Mouse (Mus musculus): ENCODE results near the gene Acot5. TPM values are rescaled to one million over a fixed set of nuclear protein-coding genes. Genes with fewer than 3 reads are reported as not detected.
"Not testable (repeated sequence)": the region's sequence is repeated elsewhere in the genome, so short reads cannot be mapped to it uniquely, and the experiment has no call there.

Acot5 gene
- polyA plus RNA-seq, 1 experiment = 0.15 TPM

- no peak for DNase-seq (ENCODE audit: low read depth, low spot score)
- 3% methylated on average over 41 of the region's 46 CpGs for WGBS
These were observed 15.3 kb upstream of the Acot5 start for GRCm38 (mm10) chr12:84053679-84054391.

- no peak for DNase-seq (ENCODE audit: low read depth, low spot score)
- WGBS = 6% methylated on average over 2 of the region's 2 CpGs
These were observed 8.2 kb upstream of the Acot5 start for GRCm38 (mm10) chr12:84060946-84061345.

- DNase-seq (ENCODE audit: low read depth, low spot score) = no peak
- 78% methylated on average over 20 of the region's 20 CpGs for WGBS
These were observed 6.8 kb upstream of the Acot5 start for GRCm38 (mm10) chr12:84062336-84062735.

- 77% methylated on average over 5 of the region's 5 CpGs for WGBS
- no peak for DNase-seq (ENCODE audit: low read depth, low spot score)
These were observed 5.9 kb upstream of the Acot5 start for GRCm38 (mm10) chr12:84063228-84063627.

GRCm38 (mm10) chr12:84063833-84064232, 5.3 kb upstream of the Acot5 start:
- DNase-seq (ENCODE audit: low read depth, low spot score) = no peak
- 73% methylated on average over 2 of the region's 2 CpGs for WGBS

- whole genome bisulfite sequencing = 75% methylated on average over 8 of the region's 8 CpGs
- DNase-seq (ENCODE audit: low read depth, low spot score) = no peak
These were observed 4.5 kb upstream of the Acot5 start for GRCm38 (mm10) chr12:84064621-84065020.

GRCm38 (mm10) chr12:84067752-84068151, 1.4 kb upstream of the Acot5 start:
- no peak for DNase-seq (ENCODE audit: low read depth, low spot score)
- whole genome bisulfite sequencing = 78% methylated on average over 4 of the region's 4 CpGs

- DNase-seq (ENCODE audit: low read depth, low spot score) = no peak
- WGBS = 73% methylated on average over 8 of the region's 8 CpGs
These were observed 829 bp upstream of the Acot5 start for GRCm38 (mm10) chr12:84068296-84068695.

GRCm38 (mm10) chr12:84069582-84069981, 457 bp downstream of the Acot5 start:
- 2% methylated on average over 48 of the region's 52 CpGs for WGBS
- not testable (repeated sequence) for DNase-seq (ENCODE audit: low read depth, low spot score)

GRCm38 (mm10) chr12:84071696-84072095, 2.6 kb downstream of the Acot5 start:
- 93% methylated on average over 2 of the region's 2 CpGs for WGBS
- DNase-seq (ENCODE audit: low read depth, low spot score) = no peak

- 90% methylated on average over 4 of the region's 4 CpGs for WGBS
- DNase-seq (ENCODE audit: low read depth, low spot score) = no peak
These were observed 8.4 kb downstream of the Acot5 start for GRCm38 (mm10) chr12:84077371-84077990.

- WGBS = 66% methylated on average over 2 of the region's 2 CpGs
- no peak for DNase-seq (ENCODE audit: low read depth, low spot score)
These were observed 14.7 kb downstream of the Acot5 start for GRCm38 (mm10) chr12:84083842-84084241.

- 30% methylated on average over 4 of the region's 4 CpGs for WGBS
- DNase-seq (ENCODE audit: low read depth, low spot score) = no peak
These were observed 15.5 kb downstream of the Acot5 start for GRCm38 (mm10) chr12:84084581-84084980.

- 92% methylated on average over 5 of the region's 5 CpGs for WGBS
- DNase-seq (ENCODE audit: low read depth, low spot score) = not testable (repeated sequence)
These were observed 25.5 kb downstream of the Acot5 start for GRCm38 (mm10) chr12:84094666-84095065.

- 94% methylated on average over 2 of the region's 2 CpGs for WGBS
- no peak for DNase-seq (ENCODE audit: low read depth, low spot score)
These were observed 30.5 kb downstream of the Acot5 start for GRCm38 (mm10) chr12:84099605-84100004.

GRCm38 (mm10) chr12:84100071-84100470, 30.9 kb downstream of the Acot5 start:
- no peak for DNase-seq (ENCODE audit: low read depth, low spot score)
- WGBS = 24% methylated on average over 1 of the region's 1 CpGs

- under 1% methylated on average over 79 of the region's 80 CpGs for WGBS
- DNase-seq (ENCODE audit: low read depth, low spot score) = not testable (repeated sequence)
These were observed 31.7 kb downstream of the Acot5 start, which contains the start of gene Acot6 for GRCm38 (mm10) chr12:84100604-84101492. Gene Acot6, plus strand, starts transcription at chr12:84100654.

GRCm38 (mm10) chr12:84101493-84101845, 32.3 kb downstream of the Acot5 start:
- no peak for DNase-seq (ENCODE audit: low read depth, low spot score)
- 53% methylated on average over 2 of the region's 2 CpGs for WGBS

GRCm38 (mm10) chr12:84107012-84107411, 37.9 kb downstream of the Acot5 start:
- DNase-seq (ENCODE audit: low read depth, low spot score) = no peak
- 82% methylated on average over 3 of the region's 3 CpGs for WGBS

GRCm38 (mm10) chr12:84107692-84108091, 38.6 kb downstream of the Acot5 start:
- DNase-seq (ENCODE audit: low read depth, low spot score) = no peak
- 28% methylated on average over 1 of the region's 1 CpGs for WGBS

All from large intestine, adult 2 months (tissue).